Mouse (Mus musculus): ENCODE data around the gene Foxb1. TPM values are rescaled to one million over a fixed set of nuclear protein-coding genes. Genes with fewer than 3 reads are reported as not detected.

The Foxb1 gene
- polyA plus RNA-seq (2015; fragmentation: Nextera tagmentation; extraction: Ambion mirVana), result 0.04 TPM in 1 of 2 replicates, not detected in the other

DNA sequence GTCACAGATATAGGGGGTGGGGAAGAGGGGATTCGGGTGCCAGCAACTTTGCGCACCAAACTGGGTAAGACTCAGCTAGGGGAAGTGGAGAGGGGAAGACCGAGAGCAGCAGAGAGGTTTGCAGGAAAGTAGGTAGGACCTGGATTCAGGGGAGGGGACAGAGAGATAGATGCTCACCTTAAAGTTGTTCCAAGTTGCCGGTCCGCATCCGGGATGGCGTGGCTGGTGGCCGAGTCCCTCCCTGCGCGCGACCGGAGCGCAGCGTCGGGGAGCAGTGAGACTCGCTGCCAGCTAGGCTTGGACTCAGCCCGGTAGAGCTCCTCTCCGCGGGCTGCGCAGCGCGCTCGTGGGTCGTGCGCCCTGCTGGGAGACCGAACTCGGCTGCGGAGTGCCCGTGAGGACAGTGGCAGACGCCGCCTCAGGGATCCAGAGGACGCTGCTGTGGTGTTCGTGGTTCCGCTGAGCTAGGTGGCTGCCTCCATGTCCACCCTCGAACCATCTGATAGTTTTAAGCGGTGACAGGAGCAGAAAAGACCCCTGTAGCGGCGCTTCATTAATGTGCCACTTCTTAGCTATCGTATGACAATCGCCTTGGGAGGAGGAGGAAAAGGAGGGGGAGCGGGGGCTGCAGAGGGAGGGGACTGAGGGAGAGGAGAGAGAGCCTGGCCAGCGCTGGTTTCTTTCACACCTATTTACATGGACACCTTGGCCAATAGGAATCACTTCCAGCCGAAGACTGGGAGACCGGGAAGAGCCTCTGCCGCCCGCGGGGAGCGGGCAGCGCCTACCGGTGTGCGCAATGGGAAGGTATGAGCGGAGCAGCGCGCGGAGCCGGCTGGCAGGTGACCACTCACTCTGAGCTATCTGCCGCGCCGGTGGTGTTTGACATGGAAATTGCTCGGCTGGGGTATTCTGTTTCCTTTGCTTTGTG is at the start of gene Foxb1:
Gene Foxb1 (minus strand): TSS at position 570 of the 931 bp plus-strand sequence.
- Histone ChIP-seq H3K27me3 (ENCODE audit: control insufficient read depth, insufficient read depth, low read length) (peaks cover 57% of the 10 kb centered on the region), H3K36me3 (ENCODE audit: control insufficient read depth, insufficient read depth, low read length) (no peaks in the 10 kb centered on the region), H3K9ac (ENCODE audit: low read length) (no peak within 1 kb of the TSS), H3K9me3 (ENCODE audit: control insufficient read depth, low read length) (no peaks in the 10 kb centered on the region), H3K27ac (replicated peaks) (no peak within 1 kb of the TSS), H3K4me1 (replicated peaks; ENCODE audit: control insufficient read depth, insufficient read depth) (no peaks in the 10 kb centered on the region), H3K4me3 (ENCODE audit: low read depth, low read length) (no peak within 1 kb of the TSS; the same call in 1 of the 2 replicates), H3K4me2 (replicated peaks; ENCODE audit: low read depth) (no peak within 1 kb of the TSS)
- under 1% methylated on average over 60 of the region's 60 CpGs for WGBS
- DNase-seq (ENCODE audit: low spot score) (no peak), ATAC-seq (ENCODE audit: low FRiP score, low TSS enrichment) (no peak)
- TF ChIP-seq EP300 (optimal IDR thresholded peaks at IDR 0.05) (no peak), CTCF (IDR thresholded peaks at IDR 0.05; ENCODE audit: low read depth) (no peak)

DNA sequence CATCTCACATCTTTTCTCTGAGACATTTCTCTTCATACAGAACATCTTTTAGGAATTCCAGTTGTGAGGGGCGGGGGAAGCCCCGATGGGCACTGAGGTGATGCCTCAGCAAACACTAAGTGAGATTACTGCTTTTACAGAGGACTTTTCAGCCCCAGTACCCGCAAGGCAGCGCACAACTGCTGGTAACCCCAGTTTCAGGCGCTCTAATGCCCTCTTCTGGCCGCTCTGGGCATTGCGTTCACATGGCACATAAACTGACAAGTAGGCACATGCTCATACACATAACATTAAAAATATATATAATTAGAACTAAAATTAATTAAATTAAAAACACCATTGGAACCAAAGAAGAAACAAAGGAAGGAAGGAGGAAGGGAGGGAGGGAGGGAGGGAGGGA is 29.8 kb upstream of the Foxb1 start:
- no peaks in the 10 kb centered on the region for H3K36me3 ChIP-seq (ENCODE audit: control insufficient read depth, insufficient read depth, low read length)
- H3K27me3 ChIP-seq (ENCODE audit: control insufficient read depth, insufficient read depth, low read length), result no peaks in the 10 kb centered on the region
- WGBS, result 63% methylated on average over 7 of the region's 7 CpGs
- ATAC-seq (ENCODE audit: low FRiP score, low TSS enrichment), result no peak
- H3K9me3 ChIP-seq (ENCODE audit: control insufficient read depth, low read length), result no peaks in the 10 kb centered on the region
- no peak overlapping the region for H3K9ac ChIP-seq (ENCODE audit: low read length)
- peak; percentile 60 for TF ChIP-seq CTCF (IDR thresholded peaks at IDR 0.05; ENCODE audit: low read depth)
- TF ChIP-seq EP300 (optimal IDR thresholded peaks at IDR 0.05), result no peak
- no peak overlapping the region for H3K4me2 ChIP-seq (replicated peaks; ENCODE audit: low read depth)
- DNase-seq (ENCODE audit: low spot score), result peak; percentile 38
- H3K4me1 ChIP-seq (replicated peaks; ENCODE audit: control insufficient read depth, insufficient read depth), result no peaks in the 10 kb centered on the region
- no peak overlapping the region for H3K27ac ChIP-seq (replicated peaks)
- no peak overlapping the region for H3K4me3 ChIP-seq (ENCODE audit: low read depth, low read length)

DNA sequence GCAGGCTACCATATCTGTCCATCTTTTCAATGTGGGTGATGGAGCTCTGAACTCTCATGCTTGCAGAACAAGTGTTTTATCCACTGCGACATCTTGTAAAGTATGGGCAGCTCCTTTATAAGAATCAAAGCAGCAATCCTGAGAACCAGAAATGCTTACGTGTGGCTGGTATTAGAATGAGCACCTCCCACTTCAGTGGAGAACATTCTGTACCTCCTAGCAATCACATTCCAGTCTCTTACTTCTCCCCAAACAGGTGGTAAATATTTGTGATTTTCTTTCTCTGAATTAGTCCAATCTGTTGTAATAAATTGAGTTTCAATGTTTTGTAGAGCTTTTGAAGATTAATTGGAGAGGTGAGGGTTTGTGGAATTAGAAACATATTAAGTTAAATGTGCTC is 19.3 kb upstream of the Foxb1 start:
- Histone ChIP-seq H3K27me3 (ENCODE audit: control insufficient read depth, insufficient read depth, low read length) (no peaks in the 10 kb centered on the region), H3K4me3 (ENCODE audit: low read depth, low read length) (no peak overlapping the region), H3K9ac (ENCODE audit: low read length) (no peak overlapping the region), H3K36me3 (ENCODE audit: control insufficient read depth, insufficient read depth, low read length) (no peaks in the 10 kb centered on the region), H3K9me3 (ENCODE audit: control insufficient read depth, low read length) (no peaks in the 10 kb centered on the region), H3K4me1 (replicated peaks; ENCODE audit: control insufficient read depth, insufficient read depth) (no peaks in the 10 kb centered on the region), H3K27ac (replicated peaks) (no peak overlapping the region), H3K4me2 (replicated peaks; ENCODE audit: low read depth) (no peak overlapping the region)
- ATAC-seq (ENCODE audit: low FRiP score, low TSS enrichment), result no peak
- no peak for TF ChIP-seq EP300 (optimal IDR thresholded peaks at IDR 0.05)
- TF ChIP-seq CTCF (IDR thresholded peaks at IDR 0.05; ENCODE audit: low read depth), result no peak
- 71% methylated on average over 2 of the region's 2 CpGs for WGBS
- DNase-seq (ENCODE audit: low spot score), result no peak

DNA sequence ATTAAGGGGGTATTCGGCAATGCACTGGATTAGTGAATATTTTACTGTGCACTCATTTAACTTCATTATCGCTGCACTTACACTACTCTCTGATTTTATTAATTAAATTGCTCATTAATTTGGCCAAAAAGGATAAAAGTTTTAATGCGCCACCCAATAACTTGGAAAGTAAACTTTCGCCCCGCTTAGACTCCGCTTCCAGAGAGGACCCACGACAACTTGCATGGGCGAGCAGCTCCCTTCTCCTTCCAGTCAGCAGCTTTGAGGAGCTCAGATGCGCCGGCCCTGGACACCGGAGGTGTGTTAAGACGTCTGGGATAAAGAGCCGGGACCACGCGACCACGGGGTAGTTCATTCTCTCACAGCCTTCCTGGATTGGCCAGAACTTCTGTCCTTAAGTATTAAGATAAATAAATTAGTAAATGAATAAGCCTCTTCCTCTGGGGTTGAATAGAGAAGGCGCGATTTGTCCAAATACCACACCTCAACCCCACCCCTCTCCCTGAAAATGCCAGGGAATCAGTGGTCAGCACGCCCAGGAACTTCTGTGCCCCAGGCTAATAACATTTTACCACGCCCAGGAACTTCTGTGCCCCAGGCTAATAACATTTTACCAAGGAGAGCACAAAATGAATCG is 9.3 kb upstream of the Foxb1 start:
- Histone ChIP-seq H3K36me3 (ENCODE audit: control insufficient read depth, insufficient read depth, low read length) (no peaks in the 10 kb centered on the region), H3K4me3 (ENCODE audit: low read depth, low read length) (no peak overlapping the region), H3K9ac (ENCODE audit: low read length) (no peak overlapping the region), H3K4me1 (replicated peaks; ENCODE audit: control insufficient read depth, insufficient read depth) (no peaks in the 10 kb centered on the region), H3K9me3 (ENCODE audit: control insufficient read depth, low read length) (no peaks in the 10 kb centered on the region), H3K27me3 (ENCODE audit: control insufficient read depth, insufficient read depth, low read length) (peaks cover 31% of the 10 kb centered on the region), H3K4me2 (replicated peaks; ENCODE audit: low read depth) (no peak overlapping the region), H3K27ac (replicated peaks) (no peak overlapping the region)
- 5% methylated on average over 21 of the region's 21 CpGs for WGBS
- ATAC-seq (ENCODE audit: low FRiP score, low TSS enrichment) (no peak), DNase-seq (ENCODE audit: low spot score) (no peak)
- TF ChIP-seq CTCF (IDR thresholded peaks at IDR 0.05; ENCODE audit: low read depth) (no peak), EP300 (optimal IDR thresholded peaks at IDR 0.05) (no peak)

DNA sequence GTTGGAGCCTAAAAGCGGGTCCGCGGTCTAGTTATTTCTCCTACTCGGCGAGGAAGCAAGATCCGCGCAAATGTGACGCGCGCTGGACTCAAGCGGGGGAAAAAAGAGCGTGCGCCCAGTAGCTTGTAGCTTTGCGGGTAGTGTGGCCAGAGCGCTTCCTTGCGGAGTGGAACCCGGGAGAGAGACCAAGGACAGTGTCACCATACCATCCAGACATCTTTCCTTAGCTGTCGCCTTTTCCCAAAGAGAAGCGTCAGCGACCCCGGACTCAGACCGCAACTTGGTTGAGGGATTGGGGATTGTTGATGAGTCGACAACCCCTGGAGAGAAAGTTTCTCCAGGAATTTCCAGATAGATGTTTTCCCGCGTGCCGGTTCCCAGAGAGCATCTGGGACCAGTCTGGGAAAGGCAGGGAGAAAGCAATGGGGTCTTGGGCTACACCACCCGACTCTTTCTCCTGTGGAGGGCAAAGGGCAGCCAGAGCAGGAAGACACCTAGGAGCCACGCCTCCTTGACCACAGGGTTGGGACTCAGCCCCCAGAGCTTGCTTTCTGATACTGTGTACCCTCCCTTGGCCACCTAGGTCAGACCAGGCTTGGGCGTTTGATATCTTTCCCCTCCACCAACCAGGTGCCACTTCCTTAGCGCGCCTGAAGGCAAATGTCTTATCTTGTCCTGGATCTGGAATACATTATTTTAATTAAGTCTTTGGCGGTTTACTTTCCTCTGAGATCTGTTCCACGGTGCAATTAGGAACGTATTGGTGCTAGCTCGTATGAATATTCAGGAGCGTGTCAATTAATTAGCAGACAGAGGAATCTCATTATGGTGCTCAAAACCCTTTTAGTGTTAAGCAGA is 8.6 kb upstream of the Foxb1 start:
- H3K4me1 ChIP-seq (replicated peaks; ENCODE audit: control insufficient read depth, insufficient read depth), result no peaks in the 10 kb centered on the region
- ATAC-seq (ENCODE audit: low FRiP score, low TSS enrichment), result no peak
- H3K9ac ChIP-seq (ENCODE audit: low read length), result no peak overlapping the region
- no peaks in the 10 kb centered on the region for H3K36me3 ChIP-seq (ENCODE audit: control insufficient read depth, insufficient read depth, low read length)
- peaks cover 37% of the 10 kb centered on the region for H3K27me3 ChIP-seq (ENCODE audit: control insufficient read depth, insufficient read depth, low read length)
- TF ChIP-seq CTCF (IDR thresholded peaks at IDR 0.05; ENCODE audit: low read depth), result no peak
- TF ChIP-seq EP300 (optimal IDR thresholded peaks at IDR 0.05), result no peak
- WGBS, result 2% methylated on average over 36 of the region's 36 CpGs
- H3K9me3 ChIP-seq (ENCODE audit: control insufficient read depth, low read length), result no peaks in the 10 kb centered on the region
- H3K4me3 ChIP-seq (ENCODE audit: low read depth, low read length), result no peak overlapping the region
- DNase-seq (ENCODE audit: low spot score), result no peak
- H3K4me2 ChIP-seq (replicated peaks; ENCODE audit: low read depth), result no peak overlapping the region
- no peak overlapping the region for H3K27ac ChIP-seq (replicated peaks)

Data from stomach, postnatal 0 days (tissue).